Mouse (Mus musculus): ENCODE measurements at regions not wholly inside any gene's neighbourhood (a gene's known extent, or its start where the extent isn't known, plus 50 kb on each side); places are given as distances from the start of the nearest gene placed in this dataset.

- Histone ChIP-seq H3K4me3 (ENCODE audit: low read length) (no peak overlapping the region), H3K4me2 (replicated peaks; ENCODE audit: low read depth, low read length) (no peak overlapping the region), H3K27ac (ENCODE audit: low read depth, low read length) (no peak overlapping the region), H3K36me3 (ENCODE audit: control insufficient read depth, insufficient read depth, low read length) (no peaks in the 10 kb centered on the region), H3K9ac (ENCODE audit: low read depth, low read length) (no peak overlapping the region), H3K4me1 (ENCODE audit: control insufficient read depth, insufficient read depth, low read length) (peaks cover 13% of the 10 kb centered on the region), H3K27me3 (ENCODE audit: control insufficient read depth, insufficient read depth, low read length) (no peaks in the 10 kb centered on the region), H3K9me3 (ENCODE audit: control insufficient read depth, low read length) (no peaks in the 10 kb centered on the region)
- ATAC-seq (ENCODE audit: low FRiP score, low TSS enrichment): no peak
- WGBS: 87% methylated on average over 5 of the region's 5 CpGs
Observed at GRCm38 (mm10) chr19:14371360-14371759, 226.5 kb downstream of the Tle4 start.

GRCm38 (mm10) chr19:14373996-14374395 lies 223.9 kb downstream of the Tle4 start:
- H3K4me2 ChIP-seq (replicated peaks; ENCODE audit: low read depth, low read length): no peak overlapping the region
- no peak overlapping the region for H3K27ac ChIP-seq (ENCODE audit: low read depth, low read length)
- no peak overlapping the region for H3K4me3 ChIP-seq (ENCODE audit: low read length)
- no peaks in the 10 kb centered on the region for H3K9me3 ChIP-seq (ENCODE audit: control insufficient read depth, low read length)
- ATAC-seq (ENCODE audit: low FRiP score, low TSS enrichment): no peak
- no peaks in the 10 kb centered on the region for H3K36me3 ChIP-seq (ENCODE audit: control insufficient read depth, insufficient read depth, low read length)
- H3K9ac ChIP-seq (ENCODE audit: low read depth, low read length): no peak overlapping the region
- no peaks in the 10 kb centered on the region for H3K27me3 ChIP-seq (ENCODE audit: control insufficient read depth, insufficient read depth, low read length)
- 91% methylated on average over 4 of the region's 4 CpGs for WGBS
- peaks cover 10% of the 10 kb centered on the region for H3K4me1 ChIP-seq (ENCODE audit: control insufficient read depth, insufficient read depth, low read length)

DNA sequence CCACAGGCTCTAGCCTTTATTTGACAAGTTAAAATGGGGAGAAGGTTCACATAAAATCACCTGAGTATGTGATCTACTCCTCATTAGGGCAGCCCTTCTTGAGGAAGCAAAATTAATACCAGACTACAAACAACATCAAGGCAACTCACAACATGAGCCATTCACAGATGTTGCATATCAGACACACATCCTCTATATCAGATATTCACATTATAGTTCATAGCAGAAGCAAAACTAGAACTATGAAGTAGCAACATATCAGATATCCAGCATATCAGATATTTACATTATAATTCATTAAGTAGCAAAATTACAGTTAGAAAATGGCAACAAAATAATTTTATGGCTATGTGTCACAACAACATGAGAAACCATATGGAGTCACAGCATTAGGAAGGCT lies 217.0 kb downstream of the Tle4 start:
- Histone ChIP-seq H3K9ac (ENCODE audit: low read depth, low read length) (no peak overlapping the region), H3K27ac (ENCODE audit: low read depth, low read length) (no peak overlapping the region), H3K4me1 (ENCODE audit: control insufficient read depth, insufficient read depth, low read length) (no peaks in the 10 kb centered on the region), H3K4me3 (ENCODE audit: low read length) (no peak overlapping the region), H3K27me3 (ENCODE audit: control insufficient read depth, insufficient read depth, low read length) (no peaks in the 10 kb centered on the region), H3K9me3 (ENCODE audit: control insufficient read depth, low read length) (no peaks in the 10 kb centered on the region), H3K36me3 (ENCODE audit: control insufficient read depth, insufficient read depth, low read length) (no peaks in the 10 kb centered on the region), H3K4me2 (replicated peaks; ENCODE audit: low read depth, low read length) (no peak overlapping the region)
- no peak for ATAC-seq (ENCODE audit: low FRiP score, low TSS enrichment)

DNA sequence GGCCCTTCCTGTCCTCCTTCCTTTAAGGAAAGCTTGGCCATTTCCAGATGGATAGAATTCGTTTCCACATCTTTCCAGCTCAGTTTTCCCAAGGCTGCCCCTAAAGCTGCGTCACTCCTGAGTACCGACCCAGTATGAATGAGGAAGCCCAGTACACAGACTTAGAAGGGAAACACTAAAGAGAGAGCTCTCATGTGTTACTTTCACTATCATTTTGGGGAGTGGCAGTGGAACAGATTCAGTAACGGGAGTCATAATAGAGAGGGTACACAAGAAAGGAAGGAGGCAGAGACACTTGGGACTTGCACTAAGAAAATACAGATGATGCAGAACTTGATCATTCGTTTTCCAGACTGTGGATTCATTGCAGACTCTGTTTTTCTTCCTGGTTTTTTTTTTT lies 210.1 kb downstream of the Tle4 start:
- Histone ChIP-seq H3K4me1 (ENCODE audit: control insufficient read depth, insufficient read depth, low read length) (no peaks in the 10 kb centered on the region), H3K9ac (ENCODE audit: low read depth, low read length) (no peak overlapping the region), H3K27ac (ENCODE audit: low read depth, low read length) (no peak overlapping the region), H3K27me3 (ENCODE audit: control insufficient read depth, insufficient read depth, low read length) (no peaks in the 10 kb centered on the region), H3K36me3 (ENCODE audit: control insufficient read depth, insufficient read depth, low read length) (no peaks in the 10 kb centered on the region), H3K9me3 (ENCODE audit: control insufficient read depth, low read length) (no peaks in the 10 kb centered on the region), H3K4me2 (replicated peaks; ENCODE audit: low read depth, low read length) (no peak overlapping the region), H3K4me3 (ENCODE audit: low read length) (no peak overlapping the region)
- 80% methylated on average over 5 of the region's 5 CpGs for WGBS
- no peak for ATAC-seq (ENCODE audit: low FRiP score, low TSS enrichment)

DNA sequence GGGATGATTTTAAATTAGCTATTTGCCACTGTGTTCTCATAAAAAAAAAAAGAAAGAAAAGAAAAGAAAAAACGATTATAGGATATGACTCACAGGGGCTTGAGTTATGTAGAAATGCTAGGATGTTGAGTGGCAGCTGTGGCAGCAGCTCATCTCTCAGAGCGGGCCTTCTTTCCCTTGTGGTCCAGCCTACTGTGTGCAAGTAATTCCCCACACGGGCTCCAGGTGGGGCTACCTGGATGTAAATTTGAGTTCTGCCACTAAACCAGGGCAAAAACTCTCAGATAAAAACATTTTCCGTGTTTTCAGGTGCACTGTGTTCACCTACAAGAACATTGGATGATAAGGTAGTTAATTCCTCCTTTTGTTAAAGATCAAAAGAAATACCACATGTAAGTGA lies 209.3 kb downstream of the Tle4 start:
- Histone ChIP-seq H3K4me1 (ENCODE audit: control insufficient read depth, insufficient read depth, low read length) (no peaks in the 10 kb centered on the region), H3K36me3 (ENCODE audit: control insufficient read depth, insufficient read depth, low read length) (no peaks in the 10 kb centered on the region), H3K4me3 (ENCODE audit: low read length) (no peak overlapping the region), H3K4me2 (replicated peaks; ENCODE audit: low read depth, low read length) (no peak overlapping the region), H3K9ac (ENCODE audit: low read depth, low read length) (no peak overlapping the region), H3K27me3 (ENCODE audit: control insufficient read depth, insufficient read depth, low read length) (no peaks in the 10 kb centered on the region), H3K27ac (ENCODE audit: low read depth, low read length) (no peak overlapping the region), H3K9me3 (ENCODE audit: control insufficient read depth, low read length) (no peaks in the 10 kb centered on the region)
- no peak for ATAC-seq (ENCODE audit: low FRiP score, low TSS enrichment)
- WGBS: 40% methylated on average over 4 of the region's 4 CpGs

GRCm38 (mm10) chr19:14389881-14390837 lies 207.7 kb downstream of the Tle4 start:
- no peak overlapping the region for H3K9ac ChIP-seq (ENCODE audit: low read depth, low read length)
- H3K27ac ChIP-seq (ENCODE audit: low read depth, low read length): no peak overlapping the region
- H3K36me3 ChIP-seq (ENCODE audit: control insufficient read depth, insufficient read depth, low read length): no peaks in the 10 kb centered on the region
- H3K4me3 ChIP-seq (ENCODE audit: low read length): no peak overlapping the region
- no peaks in the 10 kb centered on the region for H3K9me3 ChIP-seq (ENCODE audit: control insufficient read depth, low read length)
- ATAC-seq (ENCODE audit: low FRiP score, low TSS enrichment): no peak
- no peak overlapping the region for H3K4me2 ChIP-seq (replicated peaks; ENCODE audit: low read depth, low read length)
- 66% methylated on average over 6 of the region's 6 CpGs for WGBS
- no peaks in the 10 kb centered on the region for H3K4me1 ChIP-seq (ENCODE audit: control insufficient read depth, insufficient read depth, low read length)
- no peaks in the 10 kb centered on the region for H3K27me3 ChIP-seq (ENCODE audit: control insufficient read depth, insufficient read depth, low read length)

- ATAC-seq (ENCODE audit: low FRiP score, low TSS enrichment): no peak
- Histone ChIP-seq H3K4me1 (ENCODE audit: control insufficient read depth, insufficient read depth, low read length) (no peaks in the 10 kb centered on the region), H3K9me3 (ENCODE audit: control insufficient read depth, low read length) (no peaks in the 10 kb centered on the region), H3K27ac (ENCODE audit: low read depth, low read length) (no peak overlapping the region), H3K4me2 (replicated peaks; ENCODE audit: low read depth, low read length) (no peak overlapping the region), H3K27me3 (ENCODE audit: control insufficient read depth, insufficient read depth, low read length) (no peaks in the 10 kb centered on the region), H3K36me3 (ENCODE audit: control insufficient read depth, insufficient read depth, low read length) (no peaks in the 10 kb centered on the region), H3K4me3 (ENCODE audit: low read length) (no peak overlapping the region), H3K9ac (ENCODE audit: low read depth, low read length) (no peak overlapping the region)
- 67% methylated on average over 2 of the region's 2 CpGs for WGBS
Observed at GRCm38 (mm10) chr19:14390914-14391313, 206.9 kb downstream of the Tle4 start.
